Mouse (Mus musculus) stomach, postnatal 0 days (tissue): ENCODE results near the gene Gadd45gip1.

Experiments
- CTCF ChIP-seq: IDR thresholded peaks from 2 replicates; pipeline ENCODE4 v1.5.1; 2016; ENCODE audit warnings: antibody characterized with exemption, low read depth, mild to moderate bottlenecking, moderate library complexity
- EP300 ChIP-seq: optimal IDR thresholded peaks from 2 replicates; pipeline ENCODE3; 2016; ENCODE audit warnings: antibody characterized with exemption

- TF ChIP-seq CTCF = no peak
- no peak for TF ChIP-seq EP300
These were observed 2.9 kb downstream of the Gadd45gip1 start for GRCm38 (mm10) chr8:84834002-84834865.
